Mouse (Mus musculus) brown adipose tissue, adult 24 weeks (tissue): ENCODE data around the gene Them7. TPM values are rescaled to one million over a fixed set of nuclear protein-coding genes. Genes with fewer than 3 reads are reported as not detected.

Experiments
- H3K27ac ChIP-seq: fragments of 200-500 bp; replicated peaks from 2 replicates; pipeline ENCODE4 v1.5.1; 2012; ENCODE audit warnings: low read depth, mild to moderate bottlenecking, low read length
- H3K4me1 ChIP-seq: fragments of 200-500 bp; 2 replicates; pipeline ENCODE4 v1.6.1; 2012; ENCODE audit warnings: low read length, mixed read lengths; ENCODE audit not compliant: control insufficient read depth, insufficient read depth, insufficient read length
- H3K4me3 ChIP-seq: fragments of 200-500 bp; 2 replicates; pipeline ENCODE4 v1.5.1; 2012; ENCODE audit warnings: low read depth, mild to moderate bottlenecking, low read length, moderate library complexity; ENCODE audit not compliant: insufficient read depth
- polyA plus RNA-seq: library from polyadenylated mRNA; stranded (reverse); fragments of >200 nt; gene quantifications from 2 replicates; pipeline ENCODE4 v1.2.4, GENCODE M21; 2012; ENCODE audit not compliant: missing spikeins, insufficient read depth, insufficient read length

Them7 gene
- polyA plus RNA-seq, 1 experiment = 1.3 TPM

- Histone ChIP-seq H3K4me3 (no peak overlapping the region), H3K27ac (no peak overlapping the region), H3K4me1 (no peaks in the 10 kb centered on the region)
Measured at GRCm38 (mm10) chr2:105313077-105313476, 89.0 kb downstream of the Them7 start.

DNA sequence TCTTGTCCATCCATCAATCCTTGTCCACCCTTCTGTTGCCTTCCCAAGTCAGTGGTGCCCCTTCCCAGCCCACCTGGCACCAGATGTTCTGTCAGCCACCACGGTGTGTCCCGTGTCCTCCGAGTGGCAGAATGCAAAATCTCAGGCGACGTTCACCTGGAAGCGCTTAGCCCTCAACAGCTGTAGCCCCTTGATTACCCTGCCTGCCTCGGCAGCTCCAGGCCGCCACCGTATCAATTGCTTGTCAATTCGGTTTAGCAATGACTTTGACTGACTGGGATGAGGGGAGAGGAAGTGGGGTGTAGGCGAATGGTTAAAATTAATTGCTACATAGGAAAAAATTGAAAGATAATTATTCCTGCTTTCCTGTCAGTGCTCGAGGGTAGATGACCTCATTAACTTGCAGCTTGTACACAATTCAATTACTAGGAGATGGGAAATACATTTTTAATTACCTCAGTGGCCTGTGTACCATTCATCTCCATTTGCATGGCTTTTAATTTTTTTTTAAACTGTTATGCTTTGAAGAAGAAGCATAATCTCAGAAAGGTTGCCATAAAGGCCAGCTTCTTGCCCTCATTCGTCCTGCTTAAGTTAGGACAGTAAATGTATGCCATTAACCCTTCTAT, 93.5 kb downstream of the Them7 start:
- no peak overlapping the region for H3K4me3 ChIP-seq
- no peak overlapping the region for H3K27ac ChIP-seq
- no peaks in the 10 kb centered on the region for H3K4me1 ChIP-seq

- no peak overlapping the region for H3K27ac ChIP-seq
- H3K4me1 ChIP-seq = no peaks in the 10 kb centered on the region
- H3K4me3 ChIP-seq = no peak overlapping the region
Measured at GRCm38 (mm10) chr2:105326067-105326466, 101.9 kb downstream of the Them7 start.

DNA sequence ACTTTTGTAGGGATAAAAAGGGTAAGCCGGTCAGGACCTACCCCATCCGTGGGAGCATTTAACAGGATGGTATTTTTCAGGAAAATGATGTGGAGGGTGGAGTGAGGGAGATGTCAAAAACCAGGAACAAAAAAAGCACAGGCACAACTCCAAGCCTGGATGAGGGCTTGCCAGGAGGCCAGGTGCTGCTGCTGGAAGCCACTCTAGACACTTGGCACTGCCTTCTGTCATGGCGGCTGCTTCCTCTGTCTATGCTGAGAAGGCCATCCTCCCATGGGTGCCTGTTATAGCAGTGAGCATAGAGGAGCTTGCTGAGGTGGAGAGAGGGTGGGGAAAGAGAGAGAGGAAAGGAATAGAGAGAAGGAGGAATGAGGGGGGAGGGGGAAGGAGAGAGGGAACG, 105.9 kb downstream of the Them7 start:
- H3K4me1 ChIP-seq = no peaks in the 10 kb centered on the region
- no peak overlapping the region for H3K4me3 ChIP-seq
- H3K27ac ChIP-seq = no peak overlapping the region

GRCm38 (mm10) chr2:105333107-105333506, 109.0 kb downstream of the Them7 start:
- Histone ChIP-seq H3K4me1 (no peaks in the 10 kb centered on the region), H3K4me3 (no peak overlapping the region), H3K27ac (no peak overlapping the region)

- Histone ChIP-seq H3K27ac (no peak overlapping the region), H3K4me1 (no peaks in the 10 kb centered on the region), H3K4me3 (no peak overlapping the region)
Measured at GRCm38 (mm10) chr2:105333976-105334713, 110.0 kb downstream of the Them7 start.

- Histone ChIP-seq H3K4me1 (no peaks in the 10 kb centered on the region), H3K27ac (no peak overlapping the region), H3K4me3 (no peak overlapping the region)
Measured at GRCm38 (mm10) chr2:105335661-105336060, 111.5 kb downstream of the Them7 start.

DNA sequence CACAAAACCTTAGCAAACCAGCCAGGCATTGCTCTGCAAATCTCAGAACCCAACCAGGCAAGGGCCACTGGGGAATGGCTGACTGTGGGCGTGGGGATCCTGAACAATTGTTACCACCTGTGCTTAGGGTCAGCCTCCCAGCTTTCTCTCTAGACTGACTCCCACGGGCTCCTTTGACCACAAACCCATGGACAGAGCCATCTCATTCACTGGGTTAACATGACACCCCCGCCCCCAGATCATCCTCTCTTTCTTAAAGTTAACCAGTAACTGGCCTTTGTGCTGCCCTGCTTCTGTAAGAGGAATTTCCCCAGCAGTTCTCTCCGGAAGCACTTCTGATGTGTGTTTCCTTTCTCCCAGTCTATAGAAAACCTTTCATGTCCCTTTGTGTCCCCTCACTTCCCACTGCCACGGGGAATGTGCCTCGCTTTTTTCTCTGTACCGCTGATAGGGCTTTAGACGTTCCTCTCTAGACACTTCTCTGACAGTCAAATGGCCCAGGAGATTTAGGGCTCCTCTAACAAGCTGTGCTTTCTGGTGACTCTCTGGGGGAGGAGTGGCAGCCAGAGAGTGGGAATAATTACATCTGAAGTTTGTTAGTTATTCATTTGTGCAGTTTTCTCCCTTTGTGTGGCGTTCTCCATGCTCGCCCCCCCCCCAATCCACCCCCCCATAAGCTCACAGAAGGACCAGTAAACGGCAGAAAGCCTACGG, 112.4 kb downstream of the Them7 start:
- H3K4me3 ChIP-seq = no peak overlapping the region
- no peaks in the 10 kb centered on the region for H3K4me1 ChIP-seq
- no peak overlapping the region for H3K27ac ChIP-seq

GRCm38 (mm10) chr2:105337171-105337875, 113.2 kb downstream of the Them7 start:
- H3K27ac ChIP-seq = no peak overlapping the region
- H3K4me1 ChIP-seq = no peaks in the 10 kb centered on the region
- no peak overlapping the region for H3K4me3 ChIP-seq

DNA sequence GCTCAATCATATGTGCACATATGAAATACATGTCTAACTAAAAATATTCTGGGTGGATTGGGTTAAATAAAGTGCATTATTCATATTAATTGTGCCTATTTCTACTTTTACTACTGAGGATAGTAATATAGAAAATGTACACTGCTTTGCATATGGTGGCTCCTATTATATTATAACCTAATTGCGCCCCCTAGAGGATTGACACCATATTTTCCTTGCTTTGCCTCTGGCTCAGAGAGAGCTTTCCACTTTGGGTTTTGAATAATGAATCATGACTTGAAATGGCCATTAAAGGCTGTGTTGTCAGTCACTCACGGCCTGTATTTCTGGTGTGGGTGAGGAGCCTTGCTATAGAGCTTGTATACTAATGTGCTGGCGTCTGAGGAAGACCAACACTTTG, 115.9 kb downstream of the Them7 start:
- Histone ChIP-seq H3K4me3 (no peak overlapping the region), H3K4me1 (no peaks in the 10 kb centered on the region), H3K27ac (no peak overlapping the region)

- no peaks in the 10 kb centered on the region for H3K4me1 ChIP-seq
- no peak overlapping the region for H3K27ac ChIP-seq
- no peak overlapping the region for H3K4me3 ChIP-seq
Measured at GRCm38 (mm10) chr2:105348886-105349285, 124.8 kb downstream of the Them7 start.

- H3K27ac ChIP-seq = no peak overlapping the region
- no peaks in the 10 kb centered on the region for H3K4me1 ChIP-seq
- no peak overlapping the region for H3K4me3 ChIP-seq
Measured at GRCm38 (mm10) chr2:105356791-105357190, 132.7 kb downstream of the Them7 start.

GRCm38 (mm10) chr2:105358040-105358439, 133.9 kb downstream of the Them7 start:
- Histone ChIP-seq H3K27ac (no peak overlapping the region), H3K4me3 (no peak overlapping the region), H3K4me1 (no peaks in the 10 kb centered on the region)

DNA sequence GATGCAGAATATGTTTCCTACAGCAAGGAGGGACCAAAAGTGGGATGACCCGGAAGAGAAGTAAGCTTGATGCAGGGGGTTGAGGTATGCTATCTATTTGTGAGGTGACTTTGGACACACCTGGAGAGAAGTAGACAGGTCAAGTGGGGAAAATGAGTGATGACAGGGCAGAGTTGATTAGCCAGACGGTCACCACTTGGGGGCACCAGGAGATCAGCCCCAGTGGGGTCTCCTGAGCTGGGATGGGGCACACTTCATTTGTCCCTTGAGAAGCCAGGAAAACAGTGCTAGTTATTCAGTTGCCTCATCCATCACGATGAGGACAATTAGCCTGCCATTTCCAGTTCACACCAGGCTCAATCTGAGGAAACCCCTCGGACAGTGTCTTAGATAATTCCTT, 143.5 kb downstream of the Them7 start:
- Histone ChIP-seq H3K27ac (no peak overlapping the region), H3K4me1 (no peaks in the 10 kb centered on the region), H3K4me3 (no peak overlapping the region)

DNA sequence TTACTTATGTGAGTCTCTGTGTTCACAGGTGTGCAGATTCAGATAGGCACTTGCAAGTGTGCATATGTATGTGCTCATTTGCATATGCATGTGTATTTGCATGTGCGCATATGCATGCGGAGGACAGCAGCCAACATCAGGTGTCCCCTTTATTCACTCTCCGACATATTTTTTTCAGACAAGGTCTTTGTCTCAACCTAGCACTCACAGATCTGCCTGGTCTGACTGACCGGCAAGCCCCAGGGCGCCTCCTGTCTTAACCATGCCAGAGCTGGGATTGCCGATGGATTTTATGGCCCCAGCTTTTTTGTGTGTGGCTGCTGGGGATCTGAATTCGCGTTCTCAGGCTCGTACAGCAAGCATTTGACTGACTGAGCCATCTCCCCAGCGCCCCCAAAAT, 146.1 kb downstream of the Them7 start:
- H3K4me3 ChIP-seq = no peak overlapping the region
- no peaks in the 10 kb centered on the region for H3K4me1 ChIP-seq
- no peak overlapping the region for H3K27ac ChIP-seq
